Mouse (Mus musculus) small intestine, adult 2 months (tissue): ENCODE measurements at regions not wholly inside any gene's neighbourhood (a gene's known extent, or its start where the extent isn't known, plus 50 kb on each side); places are given as distances from the start of the nearest gene placed in this dataset.

Source experiments
- CTCF ChIP-seq: fragments of 200-500 bp; IDR thresholded peaks from 2 replicates; pipeline ENCODE4 v1.5.1; 2012; ENCODE audit warnings: low read depth, mild to moderate bottlenecking, control low read depth, inconsistent platforms, low read length, moderate library complexity, mixed read lengths; ENCODE audit not compliant: insufficient replicate concordance, insufficient read length; ENCODE audit errors: extremely low read depth
- POLR2A ChIP-seq: fragments of 200-500 bp; IDR thresholded peaks from 2 replicates; pipeline ENCODE4 v1.6.1; 2012; ENCODE audit warnings: low read depth, mild to moderate bottlenecking, control low read depth, inconsistent platforms, low read length, moderate library complexity

DNA sequence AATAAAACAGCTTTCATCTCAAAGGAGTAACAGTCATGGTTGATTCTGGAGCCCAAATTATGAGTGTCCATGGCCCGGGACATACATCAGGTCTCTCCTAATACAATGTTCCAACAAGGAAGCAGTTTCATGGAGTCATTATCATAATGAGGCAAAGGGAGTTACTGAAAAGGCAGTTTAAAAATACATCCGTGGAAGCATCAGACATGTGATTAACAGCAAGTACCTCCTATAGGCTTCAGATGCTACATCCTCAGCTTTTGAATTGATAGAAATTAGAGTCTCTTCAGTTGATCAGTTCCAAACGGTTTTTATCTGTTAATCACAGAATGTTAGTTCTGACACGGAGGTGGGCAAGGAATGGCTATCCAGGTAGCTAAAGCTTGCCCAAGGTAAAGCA is 110.5 kb downstream of the Rchy1 start:
- TF ChIP-seq CTCF (no peak), POLR2A (no peak)
